Mouse (Mus musculus): ENCODE measurements around the gene Grk5.

DNA sequence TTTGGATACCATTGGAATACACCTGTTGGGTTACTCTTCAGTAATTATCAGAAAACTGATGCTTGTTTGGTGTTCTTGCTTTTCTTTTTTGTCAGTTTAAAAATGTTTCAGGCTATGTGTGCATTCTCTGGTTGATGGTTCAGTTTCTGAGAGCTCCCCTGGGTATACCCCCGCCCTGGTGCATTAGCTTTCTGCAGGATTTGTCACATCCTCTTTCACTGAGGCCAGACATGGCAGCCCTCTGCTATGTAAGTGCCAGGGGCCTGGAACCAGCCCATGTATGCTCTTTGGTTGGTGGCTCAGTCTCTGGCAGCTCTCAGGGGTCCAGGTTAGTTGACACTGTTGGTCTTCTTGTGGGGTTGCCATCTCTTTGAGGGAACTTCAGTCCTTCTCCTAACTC, 14.4 kb downstream of the Grk5 start:
- no peak for TF ChIP-seq POLR2A (IDR thresholded peaks at IDR 0.05; ENCODE audit: borderline replicate concordance, control insufficient read depth, low read depth, low read length)
- no peak for TF ChIP-seq CTCF (IDR thresholded peaks at IDR 0.05; ENCODE audit: control insufficient read depth, insufficient read depth, low read length)
